Mouse (Mus musculus): ENCODE results near the gene Oprl1. TPM values are rescaled to one million over a fixed set of nuclear protein-coding genes. Genes with fewer than 3 reads are reported as not detected.

The Oprl1 gene
- polyA plus RNA-seq, 1 experiment = not detected

DNA sequence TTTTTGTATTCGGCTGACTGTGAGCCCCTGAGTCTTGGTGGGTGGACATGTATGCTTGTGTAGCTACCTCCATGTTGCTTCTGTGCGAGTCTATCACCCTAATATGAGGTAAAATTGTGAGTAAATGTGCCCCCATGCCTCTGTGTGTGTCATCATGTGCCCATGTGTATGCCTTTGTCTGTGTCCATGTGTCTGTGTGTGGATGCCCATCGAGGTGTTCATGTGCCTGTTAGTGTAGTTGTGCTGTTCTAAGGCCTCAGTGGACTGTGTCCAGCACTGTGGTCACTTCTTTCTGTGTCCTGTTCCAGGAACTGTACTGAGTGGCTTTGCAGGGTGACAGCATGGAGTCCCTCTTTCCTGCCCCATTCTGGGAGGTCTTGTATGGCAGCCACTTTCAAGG is 566 bp downstream of the Oprl1 start:
- Histone ChIP-seq H3K4me1 (ENCODE audit: control insufficient read depth, insufficient read depth, low read length) (no peaks in the 10 kb centered on the region), H3K4me3 (ENCODE audit: insufficient read depth, low read length) (no peak overlapping the region)

GRCm38 (mm10) chr2:181716991-181717390 is 2.2 kb downstream of the Oprl1 start:
- TF ChIP-seq POLR2A (IDR thresholded peaks at IDR 0.05; ENCODE audit: low read depth, low read length) (no peak), CTCF (IDR thresholded peaks at IDR 0.05; ENCODE audit: borderline replicate concordance, insufficient read depth, low read length) (no peak)
- H3K27ac ChIP-seq (ENCODE audit: insufficient read depth, low read length) = no peak overlapping the region

More for the DNA sequence above, 566 bp downstream of the Oprl1 start:
- H3K27ac ChIP-seq (ENCODE audit: insufficient read depth, low read length) = no peak overlapping the region
- no peak for TF ChIP-seq CTCF (IDR thresholded peaks at IDR 0.05; ENCODE audit: borderline replicate concordance, insufficient read depth, low read length)
- TF ChIP-seq POLR2A (IDR thresholded peaks at IDR 0.05; ENCODE audit: low read depth, low read length) = no peak

DNA sequence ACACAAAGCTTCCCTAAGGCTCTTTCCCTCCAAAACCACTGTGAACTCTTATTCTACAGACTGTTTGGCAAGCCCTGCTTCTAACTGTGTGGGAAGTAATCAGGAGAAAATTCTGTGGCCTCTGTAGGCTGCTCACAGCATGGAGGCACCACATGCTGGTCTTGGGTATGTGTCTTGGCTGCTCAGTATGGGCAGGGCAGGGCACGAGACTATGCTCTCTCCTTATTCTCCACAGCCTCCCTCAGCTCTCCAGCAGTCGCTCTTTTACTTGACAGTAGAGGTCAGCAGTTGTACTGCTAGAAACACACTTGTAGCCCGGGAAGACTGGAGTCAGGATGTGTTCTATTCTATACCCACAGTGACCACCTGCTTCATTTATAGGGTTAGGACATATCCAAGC is 5.2 kb downstream of the Oprl1 start:
- H3K4me3 ChIP-seq (ENCODE audit: insufficient read depth, low read length) = no peak overlapping the region
- TF ChIP-seq CTCF (IDR thresholded peaks at IDR 0.05; ENCODE audit: borderline replicate concordance, insufficient read depth, low read length) (no peak), POLR2A (IDR thresholded peaks at IDR 0.05; ENCODE audit: low read depth, low read length) (no peak)
- no peak overlapping the region for H3K27ac ChIP-seq (ENCODE audit: insufficient read depth, low read length)
- no peaks in the 10 kb centered on the region for H3K4me1 ChIP-seq (ENCODE audit: control insufficient read depth, insufficient read depth, low read length)

More at GRCm38 (mm10) chr2:181716991-181717390, 2.2 kb downstream of the Oprl1 start:
- no peaks in the 10 kb centered on the region for H3K4me1 ChIP-seq (ENCODE audit: control insufficient read depth, insufficient read depth, low read length)
- H3K4me3 ChIP-seq (ENCODE audit: insufficient read depth, low read length) = no peak overlapping the region

- no peak overlapping the region for H3K27ac ChIP-seq (ENCODE audit: insufficient read depth, low read length)
- H3K4me3 ChIP-seq (ENCODE audit: insufficient read depth, low read length) = no peak overlapping the region
- H3K4me1 ChIP-seq (ENCODE audit: control insufficient read depth, insufficient read depth, low read length) = no peaks in the 10 kb centered on the region
- no peak for TF ChIP-seq POLR2A (IDR thresholded peaks at IDR 0.05; ENCODE audit: low read depth, low read length)
- no peak for TF ChIP-seq CTCF (IDR thresholded peaks at IDR 0.05; ENCODE audit: borderline replicate concordance, insufficient read depth, low read length)
Observed at GRCm38 (mm10) chr2:181721200-181721599, 6.4 kb downstream of the Oprl1 start.

GRCm38 (mm10) chr2:181722213-181722612 is 7.4 kb downstream of the Oprl1 start:
- H3K4me3 ChIP-seq (ENCODE audit: insufficient read depth, low read length) = no peak overlapping the region
- no peaks in the 10 kb centered on the region for H3K4me1 ChIP-seq (ENCODE audit: control insufficient read depth, insufficient read depth, low read length)
- TF ChIP-seq POLR2A (IDR thresholded peaks at IDR 0.05; ENCODE audit: low read depth, low read length) (no peak), CTCF (IDR thresholded peaks at IDR 0.05; ENCODE audit: borderline replicate concordance, insufficient read depth, low read length) (peak; percentile 58; the same call in 1 of the 2 replicates)
- H3K27ac ChIP-seq (ENCODE audit: insufficient read depth, low read length) = no peak overlapping the region

DNA sequence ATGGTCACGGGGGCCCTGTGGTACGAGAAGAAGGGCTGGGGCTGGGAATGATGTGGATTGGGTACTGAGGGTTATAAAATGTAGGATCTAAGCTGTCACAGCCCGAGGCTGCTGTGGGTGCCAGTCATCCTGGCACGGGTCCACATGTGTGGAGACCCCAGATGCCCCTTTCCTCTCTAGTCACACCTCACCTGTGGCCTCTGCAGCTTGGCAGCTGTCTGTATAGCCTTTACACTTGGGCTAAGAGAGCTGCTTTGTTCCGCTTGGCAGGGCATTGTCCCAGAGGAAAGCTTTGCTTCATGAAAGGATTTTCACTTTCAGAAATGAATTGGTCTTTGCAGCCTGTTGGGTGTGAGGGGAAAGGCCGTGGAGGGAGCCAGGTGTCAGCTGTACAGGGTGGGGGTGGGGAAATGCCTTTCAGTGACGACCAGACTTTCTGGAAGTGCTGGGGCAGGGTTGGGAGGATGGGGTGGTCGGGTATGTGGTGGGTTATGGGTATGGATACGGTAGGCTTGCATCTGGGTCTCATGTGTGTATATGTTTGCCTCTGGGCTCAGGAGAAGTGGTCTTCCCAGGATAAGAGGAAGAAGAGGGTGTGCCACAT is 12.9 kb downstream of the Oprl1 start:
- TF ChIP-seq CTCF (IDR thresholded peaks at IDR 0.05; ENCODE audit: borderline replicate concordance, insufficient read depth, low read length) = no peak
- TF ChIP-seq POLR2A (IDR thresholded peaks at IDR 0.05; ENCODE audit: low read depth, low read length) = no peak
- no peak overlapping the region for H3K4me3 ChIP-seq (ENCODE audit: insufficient read depth, low read length)
- H3K27ac ChIP-seq (ENCODE audit: insufficient read depth, low read length) = no peak overlapping the region
- no peaks in the 10 kb centered on the region for H3K4me1 ChIP-seq (ENCODE audit: control insufficient read depth, insufficient read depth, low read length)

DNA sequence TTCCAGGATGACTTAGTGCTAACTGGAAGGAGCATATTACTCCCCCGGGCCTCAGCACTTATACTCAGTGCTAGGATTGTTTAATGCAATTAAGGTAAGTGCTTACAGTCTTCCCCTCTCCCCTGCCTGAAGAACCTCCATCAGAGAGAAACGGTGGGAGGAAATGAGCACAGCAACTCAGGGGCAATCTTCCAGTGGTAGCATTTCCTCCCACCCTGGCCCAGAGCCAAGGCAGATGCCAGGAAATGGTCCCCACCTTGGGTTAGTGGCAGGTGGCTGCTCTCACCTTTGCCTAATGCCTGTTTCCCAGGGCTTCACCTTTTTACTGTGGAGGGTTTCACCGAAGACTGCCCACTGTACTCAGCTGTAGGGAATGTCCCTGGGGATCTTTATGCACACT is 15.2 kb downstream of the Oprl1 start:
- no peak overlapping the region for H3K27ac ChIP-seq (ENCODE audit: insufficient read depth, low read length)
- H3K4me3 ChIP-seq (ENCODE audit: insufficient read depth, low read length) = no peak overlapping the region
- H3K4me1 ChIP-seq (ENCODE audit: control insufficient read depth, insufficient read depth, low read length) = no peaks in the 10 kb centered on the region
- no peak for TF ChIP-seq CTCF (IDR thresholded peaks at IDR 0.05; ENCODE audit: borderline replicate concordance, insufficient read depth, low read length)
- no peak for TF ChIP-seq POLR2A (IDR thresholded peaks at IDR 0.05; ENCODE audit: low read depth, low read length)

GRCm38 (mm10) chr2:181752626-181753025 is 37.8 kb downstream of the Oprl1 start:
- no peaks in the 10 kb centered on the region for H3K4me1 ChIP-seq (ENCODE audit: control insufficient read depth, insufficient read depth, low read length)
- H3K27ac ChIP-seq (ENCODE audit: insufficient read depth, low read length) = no peak overlapping the region
- TF ChIP-seq POLR2A (IDR thresholded peaks at IDR 0.05; ENCODE audit: low read depth, low read length) (no peak), CTCF (IDR thresholded peaks at IDR 0.05; ENCODE audit: borderline replicate concordance, insufficient read depth, low read length) (no peak)
- H3K4me3 ChIP-seq (ENCODE audit: insufficient read depth, low read length) = no peak overlapping the region

- Histone ChIP-seq H3K4me1 (ENCODE audit: control insufficient read depth, insufficient read depth, low read length) (no peaks in the 10 kb centered on the region), H3K27ac (ENCODE audit: insufficient read depth, low read length) (no peak overlapping the region), H3K4me3 (ENCODE audit: insufficient read depth, low read length) (no peak overlapping the region)
- TF ChIP-seq POLR2A (IDR thresholded peaks at IDR 0.05; ENCODE audit: low read depth, low read length) = no peak
- TF ChIP-seq CTCF (IDR thresholded peaks at IDR 0.05; ENCODE audit: borderline replicate concordance, insufficient read depth, low read length) = no peak
Observed at GRCm38 (mm10) chr2:181758147-181758725, 43.4 kb downstream of the Oprl1 start.

GRCm38 (mm10) chr2:181759041-181759440 is 44.2 kb downstream of the Oprl1 start:
- H3K27ac ChIP-seq (ENCODE audit: insufficient read depth, low read length) = no peak overlapping the region
- H3K4me3 ChIP-seq (ENCODE audit: insufficient read depth, low read length) = no peak overlapping the region
- H3K4me1 ChIP-seq (ENCODE audit: control insufficient read depth, insufficient read depth, low read length) = no peaks in the 10 kb centered on the region
- TF ChIP-seq POLR2A (IDR thresholded peaks at IDR 0.05; ENCODE audit: low read depth, low read length) (no peak), CTCF (IDR thresholded peaks at IDR 0.05; ENCODE audit: borderline replicate concordance, insufficient read depth, low read length) (no peak)

Data from embryonic fibroblast, embryonic 13.5 days (primary cell).